Mouse (Mus musculus): ENCODE data around the gene Sox10. TPM values are rescaled to one million over a fixed set of nuclear protein-coding genes. Genes with fewer than 3 reads are reported as not detected.

Gene Sox10
- total and polyA plus RNA-seq, 2 experiments from 2014 or later = 0.12 to 0.53 TPM

DNA sequence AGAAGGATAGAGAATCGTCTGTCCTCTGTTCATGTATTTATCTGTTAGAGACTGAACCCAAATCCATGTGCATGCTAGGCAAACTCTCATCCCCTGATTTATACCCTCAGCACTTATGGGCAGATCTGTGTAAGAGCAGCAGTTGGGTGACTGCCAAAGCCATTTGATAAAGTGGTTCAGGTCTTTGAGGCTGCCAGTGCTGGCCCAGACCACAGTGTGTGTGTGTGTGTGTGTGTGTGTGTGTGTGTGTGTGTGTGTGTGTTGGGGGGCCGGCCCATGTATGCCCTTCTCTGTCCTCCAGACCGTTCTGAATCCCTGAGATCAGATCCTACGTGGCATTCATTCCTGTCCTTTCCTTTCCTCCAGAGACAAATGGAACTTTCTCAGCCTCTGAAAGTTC lies 53.3 kb downstream of the Sox10 start:
- Histone ChIP-seq H3K4me1 (ENCODE audit: control insufficient read depth, insufficient read depth) (peaks cover 22% of the 10 kb centered on the region; the same call in 1 of the 2 replicates), H3K36me3 (replicated peaks; ENCODE audit: control insufficient read depth, insufficient read depth, low read length) (peaks cover 35% of the 10 kb centered on the region), H3K4me2 (ENCODE audit: low read depth, low read length) (peak overlapping the region; percentile 98), H3K27me3 (ENCODE audit: control insufficient read depth, insufficient read depth, low read length) (no peaks in the 10 kb centered on the region), H3K9me3 (replicated peaks; ENCODE audit: control insufficient read depth, low read length) (no peaks in the 10 kb centered on the region), H3K4me3 (ENCODE audit: low read depth, low read length) (peak overlapping the region; percentile 22), H3K9ac (replicated peaks; ENCODE audit: low read depth, low read length) (peak overlapping the region; percentile 93; the same call in 1 of the 2 replicates), H3K27ac (ENCODE audit: low read depth) (peak overlapping the region; percentile 96)
- TF ChIP-seq CTCF (IDR thresholded peaks at IDR 0.05; ENCODE audit: low read depth) = no peak
- peak; percentile 69; the same call in 1 of the 2 replicates for TF ChIP-seq EP300 (IDR thresholded peaks at IDR 0.05; ENCODE audit: low read depth)
- DNase-seq (ENCODE audit: low spot score) = peak; percentile 92
- peak; percentile 65 for ATAC-seq (ENCODE audit: insufficient read depth, low read depth)
- 22% methylated on average over 4 of the region's 4 CpGs for WGBS

- peak overlapping the region; percentile 98 for H3K4me2 ChIP-seq (ENCODE audit: low read depth, low read length)
- peaks cover 22% of the 10 kb centered on the region; the same call in 1 of the 2 replicates for H3K4me1 ChIP-seq (ENCODE audit: control insufficient read depth, insufficient read depth)
- H3K36me3 ChIP-seq (replicated peaks; ENCODE audit: control insufficient read depth, insufficient read depth, low read length) = peaks cover 23% of the 10 kb centered on the region
- no peaks in the 10 kb centered on the region for H3K9me3 ChIP-seq (replicated peaks; ENCODE audit: control insufficient read depth, low read length)
- peak overlapping the region; percentile 96 for H3K27ac ChIP-seq (ENCODE audit: low read depth)
- H3K9ac ChIP-seq (replicated peaks; ENCODE audit: low read depth, low read length) = peak overlapping the region; percentile 93
- H3K4me3 ChIP-seq (ENCODE audit: low read depth, low read length) = peak overlapping the region; percentile 71
- WGBS = 33% methylated on average over 2 of the region's 2 CpGs
- TF ChIP-seq CTCF (IDR thresholded peaks at IDR 0.05; ENCODE audit: low read depth) (no peak), EP300 (IDR thresholded peaks at IDR 0.05; ENCODE audit: low read depth) (no peak)
- no peaks in the 10 kb centered on the region for H3K27me3 ChIP-seq (ENCODE audit: control insufficient read depth, insufficient read depth, low read length)
- no peak for ATAC-seq (ENCODE audit: insufficient read depth, low read depth)
- DNase-seq (ENCODE audit: low spot score) = no peak
Observed at GRCm38 (mm10) chr15:79110528-79110927, 54.5 kb downstream of the Sox10 start.

GRCm38 (mm10) chr15:79110031-79110430 lies 55.0 kb downstream of the Sox10 start:
- ATAC-seq (ENCODE audit: insufficient read depth, low read depth) (no peak), DNase-seq (ENCODE audit: low spot score) (no peak)
- Histone ChIP-seq H3K9ac (replicated peaks; ENCODE audit: low read depth, low read length) (peak overlapping the region; percentile 93), H3K27ac (ENCODE audit: low read depth) (peak overlapping the region; percentile 96), H3K4me1 (ENCODE audit: control insufficient read depth, insufficient read depth) (peaks cover 19% of the 10 kb centered on the region; the same call in 1 of the 2 replicates), H3K9me3 (replicated peaks; ENCODE audit: control insufficient read depth, low read length) (no peaks in the 10 kb centered on the region), H3K27me3 (ENCODE audit: control insufficient read depth, insufficient read depth, low read length) (no peaks in the 10 kb centered on the region), H3K4me3 (ENCODE audit: low read depth, low read length) (peak overlapping the region; percentile 71), H3K4me2 (ENCODE audit: low read depth, low read length) (peak overlapping the region; percentile 98), H3K36me3 (replicated peaks; ENCODE audit: control insufficient read depth, insufficient read depth, low read length) (peaks cover 18% of the 10 kb centered on the region)
- no peak for TF ChIP-seq CTCF (IDR thresholded peaks at IDR 0.05; ENCODE audit: low read depth)
- TF ChIP-seq EP300 (IDR thresholded peaks at IDR 0.05; ENCODE audit: low read depth) = no peak
- 7% methylated on average over 9 of the region's 9 CpGs for WGBS

DNA sequence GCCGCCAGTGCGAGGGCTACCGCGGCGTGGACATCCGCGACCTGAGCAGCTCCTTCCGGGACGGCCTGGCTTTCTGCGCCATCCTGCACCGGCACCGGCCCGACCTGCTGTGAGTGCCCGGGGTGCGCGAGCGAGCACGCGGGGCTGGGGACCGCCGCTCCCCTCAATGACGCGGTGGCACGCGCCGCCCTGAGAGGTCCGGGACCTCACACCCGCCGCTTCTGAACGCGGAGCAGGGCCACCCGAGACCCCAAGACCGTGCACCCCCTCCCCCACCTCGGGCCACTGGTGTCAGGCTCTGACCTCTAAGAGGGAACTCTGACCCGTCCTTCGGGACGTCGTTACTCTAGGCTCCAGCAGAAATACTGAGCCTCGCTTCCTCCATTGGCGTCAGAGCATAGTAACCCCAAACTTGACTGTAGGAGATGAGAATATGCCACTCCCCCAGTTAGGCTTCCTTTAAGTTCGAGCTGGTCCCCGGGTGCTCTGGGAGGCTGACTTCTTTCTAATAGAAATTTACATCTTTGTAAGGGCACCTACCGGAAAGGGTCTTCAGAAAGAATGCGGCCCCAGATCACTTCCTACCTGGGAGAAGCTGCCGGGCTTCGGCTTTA lies 55.6 kb downstream of the Sox10 start:
- ATAC-seq (ENCODE audit: insufficient read depth, low read depth) (peak; percentile 46), DNase-seq (ENCODE audit: low spot score) (no peak)
- TF ChIP-seq CTCF (IDR thresholded peaks at IDR 0.05; ENCODE audit: low read depth) = no peak
- TF ChIP-seq EP300 (IDR thresholded peaks at IDR 0.05; ENCODE audit: low read depth) = no peak
- H3K27me3 ChIP-seq (ENCODE audit: control insufficient read depth, insufficient read depth, low read length) = no peaks in the 10 kb centered on the region
- H3K27ac ChIP-seq (ENCODE audit: low read depth) = peak overlapping the region; percentile 96
- peak overlapping the region; percentile 98 for H3K4me2 ChIP-seq (ENCODE audit: low read depth, low read length)
- peak overlapping the region; percentile 93 for H3K9ac ChIP-seq (replicated peaks; ENCODE audit: low read depth, low read length)
- H3K4me3 ChIP-seq (ENCODE audit: low read depth, low read length) = peak overlapping the region; percentile 71
- no peaks in the 10 kb centered on the region for H3K9me3 ChIP-seq (replicated peaks; ENCODE audit: control insufficient read depth, low read length)
- 0 out of 2 replicates have a peak, but pooled peaks cover 15% of the 10 kb centered on the region for H3K4me1 ChIP-seq (ENCODE audit: control insufficient read depth, insufficient read depth)
- under 1% methylated on average over 41 of the region's 46 CpGs for WGBS
- peaks cover 12% of the 10 kb centered on the region for H3K36me3 ChIP-seq (replicated peaks; ENCODE audit: control insufficient read depth, insufficient read depth, low read length)

GRCm38 (mm10) chr15:79108421-79109320 lies 56.4 kb downstream of the Sox10 start, which contains the start of gene Micall1:
Micall1 (plus strand) TSS chr15:79108898.
- Histone ChIP-seq H3K9me3 (replicated peaks; ENCODE audit: control insufficient read depth, low read length) (no peaks in the 10 kb centered on the region), H3K4me2 (ENCODE audit: low read depth, low read length) (peak within 1 kb of the TSS; percentile 98), H3K9ac (replicated peaks; ENCODE audit: low read depth, low read length) (peak within 1 kb of the TSS; percentile 93), H3K27ac (ENCODE audit: low read depth) (peak within 1 kb of the TSS; percentile 96), H3K36me3 (replicated peaks; ENCODE audit: control insufficient read depth, insufficient read depth, low read length) (peaks cover 11% of the 10 kb centered on the region), H3K27me3 (ENCODE audit: control insufficient read depth, insufficient read depth, low read length) (no peaks in the 10 kb centered on the region), H3K4me1 (ENCODE audit: control insufficient read depth, insufficient read depth) (0 out of 2 replicates have a peak, but pooled peaks cover 15% of the 10 kb centered on the region), H3K4me3 (ENCODE audit: low read depth, low read length) (peak within 1 kb of the TSS; percentile 71)
- TF ChIP-seq CTCF (IDR thresholded peaks at IDR 0.05; ENCODE audit: low read depth) (no peak), EP300 (IDR thresholded peaks at IDR 0.05; ENCODE audit: low read depth) (no peak)
- peak; percentile 49 for DNase-seq (ENCODE audit: low spot score)
- WGBS = under 1% methylated on average over 60 of the region's 85 CpGs
- peak; percentile 79 for ATAC-seq (ENCODE audit: insufficient read depth, low read depth)
